Mouse (Mus musculus): ENCODE results near the gene Rnf2.
"Not testable (repeated sequence)": the region's sequence is repeated elsewhere in the genome, so short reads cannot be mapped to it uniquely, and the experiment has no call there.

Rnf2 gene

GRCm38 (mm10) chr1:151483568-151483967 is 17.2 kb downstream of the Rnf2 start:
- DNase-seq: peak; percentile 47

- no peak for DNase-seq
Observed at GRCm38 (mm10) chr1:151482497-151482896, 18.3 kb downstream of the Rnf2 start.

- not testable (repeated sequence) for DNase-seq
Observed at GRCm38 (mm10) chr1:151472386-151472785, 28.4 kb downstream of the Rnf2 start.

GRCm38 (mm10) chr1:151471429-151471828 is 29.3 kb downstream of the Rnf2 start:
- no peak for DNase-seq

GRCm38 (mm10) chr1:151466571-151466970 is 34.2 kb downstream of the Rnf2 start:
- DNase-seq: no peak

GRCm38 (mm10) chr1:151464914-151465313 is 35.8 kb downstream of the Rnf2 start:
- DNase-seq: no peak

GRCm38 (mm10) chr1:151461265-151461664 is 39.5 kb downstream of the Rnf2 start:
- no peak for DNase-seq

GRCm38 (mm10) chr1:151457087-151457486 is 43.7 kb downstream of the Rnf2 start:
- DNase-seq: no peak

- DNase-seq: no peak
Observed at GRCm38 (mm10) chr1:151451946-151452345, 48.8 kb downstream of the Rnf2 start.

GRCm38 (mm10) chr1:151450851-151451250 is 49.9 kb downstream of the Rnf2 start:
- no peak for DNase-seq

GRCm38 (mm10) chr1:151449866-151450265 is 50.9 kb downstream of the Rnf2 start:
- DNase-seq: no peak

GRCm38 (mm10) chr1:151435431-151435830 is 65.3 kb downstream of the Rnf2 start:
- DNase-seq: no peak

GRCm38 (mm10) chr1:151429316-151429715 is 71.4 kb downstream of the Rnf2 start:
- DNase-seq: no peak

GRCm38 (mm10) chr1:151428263-151429221 is 72.2 kb downstream of the Rnf2 start, which contains the start of the genes Swt1 and Trmt1l:
Swt1 (minus strand) TSS chr1:151428455.
Trmt1l (plus strand) TSS chr1:151428542.
- DNase-seq: peak; percentile 94

GRCm38 (mm10) chr1:151427888-151428262 is 72.9 kb downstream of the Rnf2 start:
- DNase-seq: no peak

GRCm38 (mm10) chr1:151426947-151427600 is 73.7 kb downstream of the Rnf2 start:
- DNase-seq: no peak

- DNase-seq: no peak
Observed at GRCm38 (mm10) chr1:151422178-151422577, 78.6 kb downstream of the Rnf2 start.

- DNase-seq: no peak
Observed at GRCm38 (mm10) chr1:151409827-151410226, 90.9 kb downstream of the Rnf2 start.

Measured in thymus, postnatal 25 days (tissue).